Mouse (Mus musculus) embryonic facial prominence, embryonic 11.5 days (tissue): ENCODE measurements around the gene Phox2a. TPM values are rescaled to one million over a fixed set of nuclear protein-coding genes. Genes with fewer than 3 reads are reported as not detected.
A peak's percentile ranks its signal among the peaks of the same experiment; 100 is the strongest.

Experiments
- ATAC-seq: fragments of 200-750 bp; cut with Nextera tagmentation; replicated peaks from 2 replicates; pipeline ENCODE4 v1.8.0; 2017; ENCODE audit warnings: low read depth; ENCODE audit not compliant: insufficient number of reproducible peaks, low FRiP score, low TSS enrichment
- DNase-seq: peaks from one replicate; pipeline ENCODE4 v3.0.0-alpha.2; 2015; ENCODE audit warnings: low spot score
- H3K27ac ChIP-seq: fragments of 300-500 bp; sonication (generic); replicated peaks from 2 replicates; pipeline ENCODE4 v1.5.1; 2014; ENCODE audit warnings: mild to moderate bottlenecking, low read depth, low read length, control low read depth
- H3K27me3 ChIP-seq: fragments of 300-500 bp; sonication (generic); 2 replicates; pipeline ENCODE4 v1.6.1; 2014; ENCODE audit warnings: mild to moderate bottlenecking, low read length, moderate library complexity, mixed read lengths; ENCODE audit not compliant: control insufficient read depth, insufficient read depth
- H3K36me3 ChIP-seq: fragments of 300-500 bp; sonication (generic); replicated peaks from 2 replicates; pipeline ENCODE4 v1.6.1; 2014; ENCODE audit warnings: low read depth, mild to moderate bottlenecking, low read length, moderate library complexity, mixed read lengths; ENCODE audit not compliant: control insufficient read depth, insufficient read depth
- H3K4me1 ChIP-seq: fragments of 300-500 bp; sonication (generic); 2 replicates; pipeline ENCODE4 v1.6.1; 2014; ENCODE audit warnings: low read length, mixed read lengths; ENCODE audit not compliant: control insufficient read depth, insufficient read depth
- H3K4me2 ChIP-seq: fragments of 300-500 bp; sonication (generic); 2 replicates; pipeline ENCODE4 v1.6.1; 2014; ENCODE audit warnings: low read depth, mild to moderate bottlenecking, control low read depth, low read length, moderate library complexity
- H3K4me3 ChIP-seq: fragments of 300-500 bp; sonication (generic); 2 replicates; pipeline ENCODE4 v1.5.1; 2014; ENCODE audit warnings: low read depth, low read length, control low read depth
- H3K9ac ChIP-seq: fragments of 300-500 bp; sonication (generic); replicated peaks from 2 replicates; pipeline ENCODE4 v1.6.1; 2014; ENCODE audit warnings: mild to moderate bottlenecking, control low read depth, low read length
- H3K9me3 ChIP-seq: fragments of 300-500 bp; sonication (generic); replicated peaks from 2 replicates; pipeline ENCODE4 v1.6.1; 2016; ENCODE audit warnings: mild to moderate bottlenecking, low read length, inconsistent platforms, mixed read lengths; ENCODE audit not compliant: control insufficient read depth
- WGBS: fragments of 180-500 bp; shearing (Covaris S2); extraction: QIAGEN DNeasy Blood & Tissue Kit; methylation state at CpG from one replicate; pipeline ENCODE4 v1.1.7; 2014; 5-methylcytosine and 5-hydroxymethylcytosine counted together
- polyA plus RNA-seq: library from polyadenylated mRNA; unstranded; fragments of >200 nt; fragmentation: Nextera tagmentation; extraction: Ambion mirVana; gene quantifications from 2 replicates; pipeline ENCODE4 v1.2.1, GENCODE M21; 2014

The Phox2a gene
- polyA plus RNA-seq, result 0.34 and 0.57 TPM in 2 replicates

- no peak within 1 kb of the TSS for H3K27ac ChIP-seq
- 0 out of 2 replicates have a peak within 1 kb of the TSS, but pooled peaks have one; percentile 25 for H3K9ac ChIP-seq
- DNase-seq, result no peak
Observed at GRCm38 (mm10) chr7:101817861-101818401, at the start of gene Phox2a. Gene Phox2a, plus strand, starts transcription at chr7:101818313.

GRCm38 (mm10) chr7:101770051-101770450, 48.1 kb upstream of the Phox2a start:
- Histone ChIP-seq H3K27ac (no peak overlapping the region), H3K4me1 (no peaks in the 10 kb centered on the region), H3K9me3 (no peaks in the 10 kb centered on the region), H3K4me2 (no peak overlapping the region), H3K27me3 (no peaks in the 10 kb centered on the region), H3K9ac (no peak overlapping the region), H3K36me3 (no peaks in the 10 kb centered on the region), H3K4me3 (no peak overlapping the region)
- no peak for ATAC-seq
- no peak for DNase-seq
- 80% methylated on average over 7 of the region's 7 CpGs for WGBS

More at GRCm38 (mm10) chr7:101817861-101818401, at the start of gene Phox2a:
- ATAC-seq, result no peak
- H3K9me3 ChIP-seq, result no peaks in the 10 kb centered on the region
- peaks cover 13% of the 10 kb centered on the region for H3K4me1 ChIP-seq
- under 1% methylated on average over 29 of the region's 45 CpGs for WGBS
- H3K4me3 ChIP-seq, result peak within 1 kb of the TSS; percentile 19
- peaks cover 57% of the 10 kb centered on the region for H3K27me3 ChIP-seq
- peak within 1 kb of the TSS; percentile 42 for H3K4me2 ChIP-seq
- no peaks in the 10 kb centered on the region for H3K36me3 ChIP-seq

GRCm38 (mm10) chr7:101771604-101772003, 46.5 kb upstream of the Phox2a start:
- H3K9ac ChIP-seq, result no peak overlapping the region
- H3K9me3 ChIP-seq, result no peaks in the 10 kb centered on the region
- no peaks in the 10 kb centered on the region for H3K4me1 ChIP-seq
- no peak overlapping the region for H3K4me2 ChIP-seq
- no peaks in the 10 kb centered on the region for H3K36me3 ChIP-seq
- no peak overlapping the region for H3K4me3 ChIP-seq
- ATAC-seq (no peak), DNase-seq (no peak)
- no peak overlapping the region for H3K27ac ChIP-seq
- WGBS, result 65% methylated on average over 1 of the region's 1 CpGs
- no peaks in the 10 kb centered on the region for H3K27me3 ChIP-seq

GRCm38 (mm10) chr7:101772687-101773086, 45.4 kb upstream of the Phox2a start:
- 52% methylated on average over 8 of the region's 8 CpGs for WGBS
- DNase-seq (peak; percentile 69), ATAC-seq (no peak)
- no peaks in the 10 kb centered on the region for H3K4me1 ChIP-seq
- H3K36me3 ChIP-seq, result no peaks in the 10 kb centered on the region
- no peak overlapping the region for H3K4me2 ChIP-seq
- H3K9me3 ChIP-seq, result no peaks in the 10 kb centered on the region
- H3K4me3 ChIP-seq, result no peak overlapping the region
- no peak overlapping the region for H3K27ac ChIP-seq
- H3K27me3 ChIP-seq, result no peaks in the 10 kb centered on the region
- no peak overlapping the region for H3K9ac ChIP-seq

- no peaks in the 10 kb centered on the region for H3K27me3 ChIP-seq
- H3K9me3 ChIP-seq, result no peaks in the 10 kb centered on the region
- WGBS, result 86% methylated on average over 1 of the region's 1 CpGs
- H3K4me1 ChIP-seq, result no peaks in the 10 kb centered on the region
- no peak overlapping the region for H3K9ac ChIP-seq
- DNase-seq (no peak), ATAC-seq (no peak)
- no peak overlapping the region for H3K4me3 ChIP-seq
- no peaks in the 10 kb centered on the region for H3K36me3 ChIP-seq
- H3K27ac ChIP-seq, result no peak overlapping the region
- no peak overlapping the region for H3K4me2 ChIP-seq
Observed at GRCm38 (mm10) chr7:101777053-101777452, 41.1 kb upstream of the Phox2a start.

- Histone ChIP-seq H3K9me3 (no peaks in the 10 kb centered on the region), H3K4me1 (peaks cover 13% of the 10 kb centered on the region), H3K4me3 (0 out of 2 replicates have a peak overlapping the region, but pooled peaks have one; percentile 12), H3K9ac (no peak overlapping the region), H3K27ac (no peak overlapping the region), H3K4me2 (peak overlapping the region; percentile 34), H3K27me3 (peaks cover 57% of the 10 kb centered on the region), H3K36me3 (no peaks in the 10 kb centered on the region; the same call in none of the 2 replicates)
- DNase-seq (peak; percentile 51), ATAC-seq (no peak)
- WGBS, result 2% methylated on average over 35 of the region's 35 CpGs
Observed at GRCm38 (mm10) chr7:101820295-101821030, 2.4 kb downstream of the Phox2a start.

- H3K4me1 ChIP-seq, result peaks cover 13% of the 10 kb centered on the region
Observed at GRCm38 (mm10) chr7:101821571-101822501, 3.7 kb downstream of the Phox2a start.

More at GRCm38 (mm10) chr7:101821571-101822501, 3.7 kb downstream of the Phox2a start:
- peak; percentile 85 for DNase-seq
- H3K4me2 ChIP-seq, result peak overlapping the region; percentile 81
- ATAC-seq, result peak; percentile 85
- H3K4me3 ChIP-seq, result peak overlapping the region; percentile 38
- H3K9ac ChIP-seq, result peak overlapping the region; percentile 62
- H3K27me3 ChIP-seq, result peaks cover 52% of the 10 kb centered on the region
- no peaks in the 10 kb centered on the region for H3K9me3 ChIP-seq
- no peak overlapping the region for H3K27ac ChIP-seq
- under 1% methylated on average over 56 of the region's 71 CpGs for WGBS
- H3K36me3 ChIP-seq, result peaks cover 9% of the 10 kb centered on the region
